Mouse (Mus musculus): Measurements from ENCODE around the gene Olfr215. TPM values are rescaled to one million over a fixed set of nuclear protein-coding genes. Genes with fewer than 3 reads are reported as not detected.
"Not testable (repeated sequence)": the region's sequence is repeated elsewhere in the genome, so short reads cannot be mapped to it uniquely, and the experiment has no call there.

The Olfr215 gene
- total RNA-seq (2021) = not detected
- long read RNA-seq, experiment 1 = 0 reads
- long read RNA-seq, experiment 2 = 0 reads

- DNase-seq = no peak
- intact Hi-C loops (cut with DNase I; ENCODE audit: low total_unique reads) = no loop called here
Measured at GRCm38 (mm10) chr6:116584095-116584494, at the start of gene Olfr215. Gene Olfr215 (minus strand): TSS chr6:116584195.

GRCm38 (mm10) chr6:116632129-116632528 lies 48.1 kb upstream of the Olfr215 start:
- DNase-seq = peak; percentile 71
- intact Hi-C loops (cut with DNase I; ENCODE audit: low total_unique reads) = no loop called here

GRCm38 (mm10) chr6:116629766-116630165 lies 45.8 kb upstream of the Olfr215 start:
- intact Hi-C loops (cut with DNase I; ENCODE audit: low total_unique reads) = no loop called here
- no peak for DNase-seq

- intact Hi-C loops (cut with DNase I; ENCODE audit: low total_unique reads) = no loop called here
- DNase-seq = peak; percentile 67
Measured at GRCm38 (mm10) chr6:116628539-116629171, 44.7 kb upstream of the Olfr215 start, which contains the start of gene Zfp422. Gene Zfp422 (minus strand): TSS chr6:116628999.

GRCm38 (mm10) chr6:116628095-116628494 lies 44.1 kb upstream of the Olfr215 start:
- intact Hi-C loops (cut with DNase I; ENCODE audit: low total_unique reads) = no loop called here
- DNase-seq = no peak

GRCm38 (mm10) chr6:116626417-116626816 lies 42.4 kb upstream of the Olfr215 start:
- intact Hi-C loops (cut with DNase I; ENCODE audit: low total_unique reads); DNase-seq: not testable (repeated sequence)

- no peak for DNase-seq
- intact Hi-C loops (cut with DNase I; ENCODE audit: low total_unique reads) = no loop called here
Measured at GRCm38 (mm10) chr6:116621318-116622023, 37.5 kb upstream of the Olfr215 start.

GRCm38 (mm10) chr6:116618073-116618472 lies 34.1 kb upstream of the Olfr215 start:
- intact Hi-C loops (cut with DNase I; ENCODE audit: low total_unique reads) = no loop called here
- DNase-seq = no peak

- no peak for DNase-seq
- intact Hi-C loops (cut with DNase I; ENCODE audit: low total_unique reads) = no loop called here
Measured at GRCm38 (mm10) chr6:116615719-116616118, 31.7 kb upstream of the Olfr215 start.

GRCm38 (mm10) chr6:116607230-116607629 lies 23.2 kb upstream of the Olfr215 start:
- DNase-seq = no peak
- intact Hi-C loops (cut with DNase I; ENCODE audit: low total_unique reads) = no loop called here

- intact Hi-C loops (cut with DNase I; ENCODE audit: low total_unique reads); DNase-seq: not testable (repeated sequence)
Measured at GRCm38 (mm10) chr6:116600969-116601368, 17.0 kb upstream of the Olfr215 start.

- DNase-seq = no peak
- intact Hi-C loops (cut with DNase I; ENCODE audit: low total_unique reads) = no loop called here
Measured at GRCm38 (mm10) chr6:116569834-116570233, 14.2 kb downstream of the Olfr215 start.

GRCm38 (mm10) chr6:116554952-116555351 lies 29.0 kb downstream of the Olfr215 start:
- intact Hi-C loops (cut with DNase I; ENCODE audit: low total_unique reads) = no loop called here
- DNase-seq = no peak

GRCm38 (mm10) chr6:116553935-116554334 lies 30.1 kb downstream of the Olfr215 start, which contains the start of gene Olfr214:
Gene Olfr214 (plus strand): TSS chr6:116554235.
- intact Hi-C loops (cut with DNase I; ENCODE audit: low total_unique reads) = no loop called here
- DNase-seq = no peak

GRCm38 (mm10) chr6:116550841-116551240 lies 33.2 kb downstream of the Olfr215 start, which contains the start of gene Gm5580:
Gene Gm5580 (plus strand): TSS chr6:116551141.
- intact Hi-C loops (cut with DNase I; ENCODE audit: low total_unique reads); DNase-seq: not testable (repeated sequence)

- intact Hi-C loops (cut with DNase I; ENCODE audit: low total_unique reads) = no loop called here
- DNase-seq = no peak
Measured at GRCm38 (mm10) chr6:116542500-116542899, 41.5 kb downstream of the Olfr215 start.

- intact Hi-C loops (cut with DNase I; ENCODE audit: low total_unique reads) = no loop called here
- no peak for DNase-seq
Measured at GRCm38 (mm10) chr6:116538156-116538555, 45.8 kb downstream of the Olfr215 start, which contains the start of gene Olfr213. Gene Olfr213 (plus strand): TSS chr6:116538456.
